8 mouse cellular contexts compared by ENCODE assay signal in the genomic region with DNA sequence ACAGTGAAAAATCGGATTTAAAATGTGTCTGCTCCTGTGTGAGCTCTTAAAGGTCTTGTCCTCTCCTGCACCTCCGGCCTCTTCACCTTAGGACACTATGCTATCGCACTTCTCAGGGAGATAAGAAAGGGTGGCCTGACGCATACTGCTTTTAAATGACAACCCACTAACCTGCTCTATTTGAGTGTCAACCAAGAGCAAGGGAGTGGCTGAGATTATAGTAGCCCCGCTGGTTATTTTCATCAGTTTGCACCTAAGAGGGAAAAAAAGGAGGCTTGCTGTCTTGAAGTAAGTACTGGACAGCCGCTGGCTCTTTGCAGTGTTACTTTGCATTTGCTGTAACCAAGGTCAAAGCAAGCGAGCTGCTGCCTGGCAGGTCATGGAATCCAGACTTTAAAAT. TPM values are rescaled to one million over a fixed set of nuclear protein-coding genes. Genes with fewer than 3 reads are reported as not detected.
DNase-seq lines count a peak whose midpoint lies in the region; ATAC-seq and TF ChIP-seq lines count a peak whose summit lies in the region.

No protein-coding gene starts in this region.

- WGBS in heart, embryonic 10.5 days, result 31% methylated on average over 7 of the region's 7 CpGs
- WGBS in heart, postnatal 0 days, result 26% methylated on average over 7 of the region's 7 CpGs
- 85% methylated on average over 7 of the region's 7 CpGs for whole genome bisulfite sequencing in midbrain, embryonic 10.5 days

- peak; percentile 73 for DNase-seq in heart, embryonic 10.5 days (ENCODE audit: low spot score)
- DNase-seq in heart, postnatal 25 days (ENCODE audit: low spot score), result no peak
- no peak for DNase-seq in ES-E14 (ENCODE audit: low read depth, low spot score)
- DNase-seq in heart, postnatal 0 days (ENCODE audit: low spot score), result peak; percentile 51
- DNase-seq in midbrain, embryonic 10.5 days (ENCODE audit: low spot score), result no peak
- no peak for DNase-seq in frontal cortex, adult 2 months (ENCODE audit: extremely low spot score in 1 of 2, low spot score in 1 of 2)
- DNase-seq in MN1 (ENCODE audit: low spot score), result no peak

- H3K4me3 ChIP-seq in heart, embryonic 10.5 days, result peak overlapping the region; percentile 87
- H3K4me3 ChIP-seq in ES-E14 (ENCODE audit: insufficient read depth in 1 of 2, low read depth in 1 of 2, low read length in 2 of 2, poor library complexity in 1 of 2, severe bottlenecking in 1 of 2), result peak overlapping the region; percentile 84 to 99
- H3K4me3 ChIP-seq in heart, postnatal 0 days (ENCODE audit: low read depth, low read length), result peak overlapping the region; percentile 85
- H3K4me3 ChIP-seq in midbrain, embryonic 10.5 days, result peak overlapping the region; percentile 80

- in situ Hi-C loops in ES-E14 (cut with MboI; ENCODE audit: low sequenced_read_pairs in 2 of 2, unreplicated experiment in 2 of 2), result no loop called here

- no peaks in the 10 kb centered on the region for H3K27me3 ChIP-seq in heart, embryonic 10.5 days (ENCODE audit: insufficient read depth, poor library complexity, severe bottlenecking)
- H3K27me3 ChIP-seq in heart, postnatal 0 days (ENCODE audit: control insufficient read depth, insufficient read depth, low read length), result no peaks in the 10 kb centered on the region
- H3K27me3 ChIP-seq in midbrain, embryonic 10.5 days (ENCODE audit: low read depth, poor library complexity, severe bottlenecking), result peaks cover 9% of the 10 kb centered on the region

- H3K36me3 ChIP-seq in heart, embryonic 10.5 days, result peaks cover 8% of the 10 kb centered on the region; the same call in 1 of the 2 replicates
- H3K36me3 ChIP-seq in ES-E14 (ENCODE audit: control insufficient read depth, insufficient read depth, low read length, poor library complexity, severe bottlenecking), result no peaks in the 10 kb centered on the region
- H3K36me3 ChIP-seq in heart, postnatal 0 days (replicated peaks; ENCODE audit: control insufficient read depth, insufficient read depth, low read length), result no peaks in the 10 kb centered on the region
- H3K36me3 ChIP-seq in midbrain, embryonic 10.5 days, result peaks cover 9% of the 10 kb centered on the region

- peak overlapping the region; percentile 97 for H3K4me2 ChIP-seq in heart, postnatal 0 days (ENCODE audit: low read depth, low read length)

- intact Hi-C loops in heart, postnatal 25 days (cut with DNase I), result loop anchor here (5.0 kb wide), 1 partner anchor 283 kb away; a partner anchor contains a TSS

- TF ChIP-seq CTCF in heart, postnatal 0 days (IDR thresholded peaks at IDR 0.05; ENCODE audit: low read depth), result no peak

- no peak for ATAC-seq in heart, postnatal 0 days (ENCODE audit: insufficient read depth, low read depth)
- ATAC-seq in erythroid progenitor cell, adult 5-6 weeks (replicated peaks; ENCODE audit: low FRiP score, poor library complexity, severe bottlenecking), result no peak

- H3K9me3 ChIP-seq in heart, embryonic 10.5 days, result no peaks in the 10 kb centered on the region
- no peaks in the 10 kb centered on the region for H3K9me3 ChIP-seq in ES-E14 (ENCODE audit: control insufficient read depth, insufficient read depth, low read depth, low read length)
- H3K9me3 ChIP-seq in heart, postnatal 0 days (replicated peaks; ENCODE audit: control insufficient read depth, low read length), result no peaks in the 10 kb centered on the region
- H3K9me3 ChIP-seq in midbrain, embryonic 10.5 days (replicated peaks), result peaks cover 4% of the 10 kb centered on the region; the same call in 1 of the 2 replicates

- peak overlapping the region; percentile 98 for H3K27ac ChIP-seq in heart, embryonic 10.5 days
- no peak overlapping the region for H3K27ac ChIP-seq in ES-E14 (ENCODE audit: insufficient read depth, low read depth, low read length, poor library complexity, severe bottlenecking)
- peak overlapping the region; percentile 91 for H3K27ac ChIP-seq in heart, postnatal 0 days (ENCODE audit: low read depth)
- peak overlapping the region; percentile 98 for H3K27ac ChIP-seq in midbrain, embryonic 10.5 days (replicated peaks)

- H3K4me1 ChIP-seq in heart, embryonic 10.5 days, result peaks cover 23% of the 10 kb centered on the region
- peaks cover 4 to 8% of the 10 kb centered on the region in 2 experiments; a peak in 1 of 4 replicates for H3K4me1 ChIP-seq in ES-E14 (ENCODE audit: control insufficient read depth in 2 of 2, insufficient read depth in 2 of 2, low read length in 2 of 2, poor library complexity in 1 of 2)
- H3K4me1 ChIP-seq in heart, postnatal 0 days (ENCODE audit: control insufficient read depth, insufficient read depth), result peaks cover 6% of the 10 kb centered on the region
- peaks cover 34% of the 10 kb centered on the region for H3K4me1 ChIP-seq in midbrain, embryonic 10.5 days

- no peak for TF ChIP-seq EP300 in heart, postnatal 0 days (IDR thresholded peaks at IDR 0.05; ENCODE audit: low read depth)

- H3K9ac ChIP-seq in ES-E14 (ENCODE audit: insufficient read depth, low read depth, low read length, poor library complexity, severe bottlenecking), result peak overlapping the region; percentile 96
- H3K9ac ChIP-seq in heart, postnatal 0 days (replicated peaks; ENCODE audit: low read depth, low read length), result peak overlapping the region; percentile 80

TF ChIP-seq in ES-E14, 5 proteins besides CTCF, POLR2A, EP300 and RAD21:
- TF ChIP-seq ZC3H11A (IDR thresholded peaks at IDR 0.05; ENCODE audit: borderline replicate concordance, low read depth, low read length), result no peak
- no peak for TF ChIP-seq MAFK (IDR thresholded peaks at IDR 0.05; ENCODE audit: insufficient read depth, low read depth, low read length)
- no peak for TF ChIP-seq CHD2 (IDR thresholded peaks at IDR 0.05; ENCODE audit: low read depth, low read length)
- no peak for TF ChIP-seq HCFC1 (IDR thresholded peaks at IDR 0.05; ENCODE audit: borderline replicate concordance, insufficient read depth, low read length)
- no peak for TF ChIP-seq ZNF384 (IDR thresholded peaks at IDR 0.05; ENCODE audit: low read depth, low read length)

RNA-seq across cellular contexts. Expression of a gene that starts 0.6 kb away (rescaled TPM):
- 41.5 and 45.9 TPM in 2 replicates for polyA plus RNA-seq in heart, embryonic 10.5 days (2016; fragmentation: Nextera tagmentation; extraction: Ambion mirVana)
- total RNA-seq in heart, postnatal 25 days (2021), result 10 to 100 TPM; 55.8 to 59.0 TPM
- 42.5 and 57.0 TPM in 2 replicates for total RNA-seq in ES-E14 (2012; rRNA removed)
- total RNA-seq in heart, postnatal 0 days (2014; rRNA removed; ENCODE audit: low replicate concordance), result 52.0 and 78.8 TPM in 2 replicates
- 29.4 and 31.1 TPM in 2 replicates for polyA plus RNA-seq in heart, postnatal 0 days (2015; fragmentation: Nextera tagmentation; extraction: Ambion mirVana)
- 13.1 and 14.6 TPM in 2 replicates for polyA plus RNA-seq in midbrain, embryonic 10.5 days (2016; fragmentation: Nextera tagmentation; extraction: Ambion mirVana)
- polyA plus RNA-seq in frontal cortex, adult 2 months (2012; rRNA removed), result 26.3 and 27.9 TPM in 2 replicates
- 101 and 157 TPM in 2 replicates for total RNA-seq in erythroid progenitor cell, adult 5-6 weeks (2015; ENCODE audit: low replicate concordance)
- 108 and 137 TPM in 2 replicates for total RNA-seq in erythroid progenitor cell, adult 5-6 weeks (2017; ENCODE audit: low replicate concordance)

Comparison
In these comparisons a context has a peak if more than half of its experiments do, and no peak if none do; other contexts are left out.
1. DNase-seq: peak in heart, embryonic 10.5 days (single experiment) and heart, postnatal 0 days (single experiment); none in heart, postnatal 25 days (single experiment), ES-E14 (single experiment), midbrain, embryonic 10.5 days (single experiment), frontal cortex, adult 2 months (0 of 2) and MN1 (single experiment).
2. Peak in every context shown above with its lines, with median percentiles within 50 percentile points of each other: H3K4me3 ChIP-seq.